Comparison of ENCODE assay signal across 7 mouse cellular contexts in the genomic region with DNA sequence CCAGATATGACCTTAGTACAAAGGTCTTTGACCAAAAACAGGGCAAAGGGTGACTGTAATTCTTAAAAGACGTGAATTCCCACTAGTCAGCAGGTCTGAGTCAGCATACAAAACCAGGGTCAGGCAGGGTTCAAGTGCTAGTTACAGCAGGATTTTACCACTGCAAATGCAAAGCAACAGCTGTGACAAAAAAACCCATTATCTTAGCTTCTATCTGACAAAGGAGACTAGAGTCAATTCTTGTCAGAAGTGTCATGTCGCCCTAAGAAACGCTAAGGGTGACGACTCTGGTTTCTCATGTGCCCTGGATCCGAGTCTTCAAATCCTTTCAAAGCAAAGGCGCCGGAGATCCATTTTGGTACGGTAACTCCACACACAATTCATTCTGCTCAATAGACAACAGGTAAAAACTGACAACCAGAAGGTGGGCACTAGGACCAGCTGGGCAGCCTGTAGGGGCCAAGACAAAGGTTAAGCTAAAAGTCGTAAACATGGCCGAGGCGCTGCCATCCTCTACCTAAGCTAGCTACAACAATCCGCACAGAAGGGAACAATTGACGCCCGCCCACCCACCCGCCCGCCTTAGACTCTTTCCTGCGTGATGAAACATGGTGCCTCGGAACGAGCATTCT. TPM values are rescaled to one million over a fixed set of nuclear protein-coding genes. Genes with fewer than 3 reads are reported as not detected.
DNase-seq lines count a peak whose midpoint lies in the region; ATAC-seq lines count a peak whose summit lies in the region.

No protein-coding gene starts in this region.

- H3K4me2 ChIP-seq in hindbrain, embryonic 12.5 days (replicated peaks) = peak overlapping the region; percentile 81

- peak overlapping the region; percentile 89 for H3K27ac ChIP-seq in hindbrain, embryonic 12.5 days

- peak overlapping the region; percentile 86 for H3K4me3 ChIP-seq in hindbrain, embryonic 12.5 days

- peak; percentile 50 for DNase-seq in thymus, postnatal 0 days (ENCODE audit: low spot score)
- no peak for DNase-seq in thymus, postnatal 36 days
- DNase-seq in cerebellum, adult 9-10 months = peak; percentile 53
- DNase-seq in liver = peak; percentile 53
- peak; percentile 11 for DNase-seq in retina, adult 2 months (ENCODE audit: low read depth, low spot score)
- no peak for DNase-seq in thymus, postnatal 4 days

- peaks cover 5% of the 10 kb centered on the region; the same call in 1 of the 2 replicates for H3K27me3 ChIP-seq in hindbrain, embryonic 12.5 days

- WGBS in hindbrain, embryonic 12.5 days = 1% methylated on average over 19 of the region's 19 CpGs

- peaks cover 22% of the 10 kb centered on the region for H3K36me3 ChIP-seq in hindbrain, embryonic 12.5 days

- no peaks in the 10 kb centered on the region for H3K9me3 ChIP-seq in hindbrain, embryonic 12.5 days (replicated peaks)

- ATAC-seq in hindbrain, embryonic 12.5 days (ENCODE audit: low FRiP score) = no peak; the same call in 1 of the 2 replicates

- peaks cover 25% of the 10 kb centered on the region for H3K4me1 ChIP-seq in hindbrain, embryonic 12.5 days

- peak overlapping the region; percentile 95 for H3K9ac ChIP-seq in hindbrain, embryonic 12.5 days

RNA-seq across cellular contexts. Expression of gene Slc25a51, which starts 0.7 kb away (rescaled TPM):
- 38.6 and 41.8 TPM in 2 replicates for polyA plus RNA-seq in thymus, postnatal 0 days (2015; fragmentation: Nextera tagmentation; extraction: Ambion mirVana)
- 78.7 and 82.7 TPM in 2 replicates for polyA plus RNA-seq in hindbrain, embryonic 12.5 days (2016; fragmentation: Nextera tagmentation; extraction: Ambion mirVana)

Comparison
In these comparisons a context has a peak if more than half of its experiments do, and no peak if none do; other contexts are left out.
1. DNase-seq: peak in thymus, postnatal 0 days (single experiment), cerebellum, adult 9-10 months (single experiment), liver (single experiment) and retina, adult 2 months (single experiment); none in thymus, postnatal 36 days (0 of 2) and thymus, postnatal 4 days (single experiment).